Mouse (Mus musculus) frontal cortex, adult 2 months (tissue): Measurements from ENCODE around the gene Afp. TPM values are rescaled to one million over a fixed set of nuclear protein-coding genes. Genes with fewer than 3 reads are reported as not detected.

Source experiments
- DNase-seq, 2 experiments: peaks; one replicate each; pipeline ENCODE4 v3.0.0; 2022; ENCODE audit warnings: low spot score in 1 of 2; ENCODE audit errors: extremely low spot score in 1 of 2
- polyA plus RNA-seq: library from polyadenylated mRNA; depleted of rRNA; stranded (reverse); fragments of >200 nt; gene quantifications from 2 replicates; pipeline ENCODE4 v1.2.3, GENCODE M21; 2012; rRNA removed

The Afp gene
- polyA plus RNA-seq, 1 experiment, result 3.4 TPM

DNA sequence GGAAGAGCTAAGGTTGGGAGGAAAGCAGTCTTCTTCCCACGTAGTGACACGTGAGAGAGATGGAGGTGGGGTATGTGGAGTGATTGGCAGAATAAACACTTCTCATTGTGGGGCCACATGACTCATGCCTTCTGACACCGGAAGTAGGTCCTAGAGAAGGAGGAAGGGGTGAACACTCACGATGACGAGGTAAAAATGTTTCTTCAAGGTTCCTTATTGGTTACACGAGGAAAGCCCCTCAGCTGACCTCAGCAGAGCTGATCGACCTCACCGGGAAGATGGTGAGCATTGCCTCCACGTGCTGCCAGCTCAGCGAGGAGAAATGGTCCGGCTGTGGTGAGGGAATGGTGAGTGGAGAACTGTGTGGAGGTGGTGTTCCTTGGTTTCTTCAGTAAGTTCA lies 14.2 kb downstream of the Afp start:
- no peak for DNase-seq

DNA sequence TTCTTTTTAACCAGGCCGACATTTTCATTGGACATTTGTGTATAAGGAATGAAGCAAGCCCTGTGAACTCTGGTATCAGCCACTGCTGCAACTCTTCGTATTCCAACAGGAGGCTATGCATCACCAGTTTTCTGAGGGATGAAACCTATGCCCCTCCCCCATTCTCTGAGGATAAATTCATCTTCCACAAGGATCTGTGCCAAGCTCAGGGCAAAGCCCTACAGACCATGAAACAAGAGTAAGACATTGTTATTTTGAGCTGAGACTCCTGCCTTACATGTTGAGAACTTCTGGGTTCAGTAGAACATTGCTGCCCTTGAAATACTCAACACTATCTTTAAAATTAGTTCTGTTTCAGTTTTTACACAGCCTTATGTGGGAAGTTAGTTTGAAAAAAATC lies 16.0 kb downstream of the Afp start:
- no peak for DNase-seq

DNA sequence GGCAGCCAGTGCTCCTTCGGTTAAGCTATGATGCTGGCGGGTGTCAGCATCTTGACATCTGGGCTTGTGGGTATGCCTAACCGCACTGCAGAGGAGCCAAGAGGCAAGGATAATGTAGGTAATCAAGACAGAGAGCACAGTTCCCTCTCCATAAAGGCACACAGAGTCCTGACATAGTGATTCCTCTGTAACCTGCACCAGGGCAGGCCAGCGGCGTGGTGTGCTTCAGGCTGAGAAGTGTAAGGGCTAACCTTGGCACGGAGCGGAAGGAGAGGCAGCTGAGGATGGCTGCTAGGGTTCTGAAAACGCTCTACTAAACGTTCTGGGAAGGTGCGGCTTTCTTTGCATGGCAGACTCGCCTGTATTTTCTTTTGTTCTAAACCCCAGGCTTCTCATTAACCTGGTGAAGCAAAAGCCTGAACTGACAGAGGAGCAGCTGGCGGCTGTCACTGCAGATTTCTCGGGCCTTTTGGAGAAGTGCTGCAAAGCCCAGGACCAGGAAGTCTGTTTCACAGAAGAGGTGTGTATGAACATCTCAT lies 16.9 kb downstream of the Afp start:
- no peak for DNase-seq

DNA sequence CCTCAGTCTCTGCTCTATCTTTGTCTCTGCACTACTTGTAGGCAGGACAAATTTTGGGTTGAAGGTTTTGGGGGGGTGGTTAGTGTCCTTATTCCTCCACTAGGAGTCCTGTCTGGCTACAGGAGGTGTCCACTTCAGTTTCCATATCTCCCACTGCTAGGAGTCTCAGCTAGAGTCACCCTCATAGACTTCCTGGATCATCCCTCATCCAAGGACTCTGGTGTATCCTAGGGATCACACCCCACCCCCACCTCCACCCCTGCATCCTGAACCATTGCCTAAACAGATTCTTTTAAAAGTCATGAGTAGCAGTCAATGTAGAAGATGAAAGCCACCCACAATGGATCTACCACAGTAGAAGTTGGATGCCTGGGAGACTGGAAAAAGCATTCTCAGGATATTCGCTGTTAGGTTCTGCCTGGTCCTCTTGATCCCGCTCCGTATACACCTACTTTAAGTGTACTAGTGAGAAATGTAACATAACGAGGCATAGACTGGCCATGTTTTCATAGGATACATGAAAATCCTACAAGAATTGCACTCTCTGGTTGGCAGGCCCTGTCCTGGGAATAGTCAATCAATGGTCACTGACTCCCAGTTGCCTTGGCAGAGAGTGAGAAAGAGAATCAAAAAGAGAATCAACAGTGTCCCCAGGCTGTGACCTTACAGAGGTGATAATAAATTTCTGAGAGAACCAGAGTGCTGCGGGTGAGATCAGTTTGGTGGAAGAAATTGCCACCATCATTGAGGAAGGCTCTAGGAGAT lies 19.5 kb downstream of the Afp start:
- no peak for DNase-seq

DNA sequence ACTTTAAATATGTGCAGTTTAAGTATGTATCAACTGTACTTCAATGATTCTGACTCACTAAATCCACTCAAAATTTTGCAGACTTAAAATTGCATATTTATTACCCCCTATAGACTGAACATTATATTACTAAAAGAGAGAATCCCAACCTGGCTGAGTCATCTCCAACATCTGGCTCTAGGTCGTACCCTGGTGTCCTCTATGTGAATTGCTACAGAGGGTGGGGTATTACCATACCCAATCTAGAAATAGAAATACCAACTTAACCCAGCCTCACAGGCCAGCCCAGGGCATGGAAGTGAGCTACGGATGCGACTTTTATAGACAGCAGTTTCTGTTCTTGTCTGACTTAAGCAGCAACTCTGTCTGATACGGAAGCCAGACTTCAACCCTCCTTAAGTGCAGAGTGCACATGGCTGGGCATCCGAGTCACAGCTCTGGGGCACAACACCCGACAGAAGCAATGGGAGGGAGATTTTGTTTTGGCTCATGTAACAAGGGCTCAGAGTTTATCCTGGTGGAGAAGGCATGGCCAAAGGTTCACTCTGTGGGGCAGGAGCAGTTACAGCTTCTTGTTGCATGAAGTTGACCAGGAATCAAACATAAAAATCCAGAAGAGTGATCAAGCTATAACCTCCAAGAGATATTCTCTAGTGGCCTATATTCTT lies 21.9 kb downstream of the Afp start:
- no peak for DNase-seq

DNA sequence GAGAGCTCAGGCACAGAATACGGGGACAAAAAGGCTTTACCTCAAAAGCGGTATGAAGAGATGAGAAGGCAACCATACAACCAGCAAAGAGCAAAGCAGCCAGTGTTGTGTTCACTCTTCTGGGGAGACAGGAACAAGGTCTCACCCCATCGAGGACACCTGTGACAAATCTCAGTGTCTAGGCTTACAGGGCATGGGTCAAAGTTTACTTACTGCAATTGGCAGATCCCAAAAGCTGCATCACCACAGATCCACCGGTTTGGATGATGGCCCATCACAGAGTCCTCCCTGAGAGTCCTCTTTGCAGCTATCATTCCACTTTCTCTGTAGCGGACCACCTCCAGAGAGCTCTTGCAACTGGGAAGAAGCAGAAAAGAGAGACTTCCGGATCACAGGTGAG lies 25.0 kb downstream of the Afp start:
- no peak for DNase-seq

DNA sequence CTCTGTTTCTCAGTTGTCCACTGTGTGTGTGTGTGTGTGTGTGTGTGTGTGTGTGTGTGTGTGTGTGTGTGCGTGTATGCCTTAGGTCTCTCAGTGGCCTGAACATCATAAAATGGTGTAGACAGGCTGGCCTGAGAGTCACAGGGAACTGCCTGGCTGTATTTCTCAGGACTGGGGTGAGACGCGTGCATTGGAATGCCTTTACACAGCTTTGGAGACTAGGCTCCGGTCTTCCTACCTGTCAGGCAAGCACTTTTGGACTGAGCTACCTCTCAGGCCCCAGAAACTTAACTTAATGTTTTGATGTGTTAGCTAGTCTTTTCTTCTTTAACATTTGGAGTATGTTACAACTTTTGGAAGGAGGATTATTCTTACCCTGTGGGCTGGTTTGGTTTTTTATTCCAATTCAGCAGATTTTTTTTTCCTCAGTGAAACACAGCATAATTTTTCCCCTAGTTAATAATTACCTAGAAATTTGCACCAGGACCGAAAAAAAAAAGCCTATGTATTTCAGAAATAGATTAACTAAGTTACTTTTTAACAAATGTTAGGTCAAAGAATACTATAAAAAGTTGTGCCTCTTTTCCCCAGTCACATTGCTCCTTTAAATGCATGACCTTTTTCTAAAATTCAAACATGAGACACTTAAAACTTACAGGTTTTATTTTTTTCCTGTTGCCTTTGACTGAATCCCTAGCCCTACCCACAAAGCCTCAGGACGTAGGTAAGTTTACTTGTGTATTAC lies 28.0 kb downstream of the Afp start, which contains the start of gene Afm:
TSS of gene Afm (plus strand) at position 577 of the 745 bp plus-strand sequence.
- no peak for DNase-seq

DNA sequence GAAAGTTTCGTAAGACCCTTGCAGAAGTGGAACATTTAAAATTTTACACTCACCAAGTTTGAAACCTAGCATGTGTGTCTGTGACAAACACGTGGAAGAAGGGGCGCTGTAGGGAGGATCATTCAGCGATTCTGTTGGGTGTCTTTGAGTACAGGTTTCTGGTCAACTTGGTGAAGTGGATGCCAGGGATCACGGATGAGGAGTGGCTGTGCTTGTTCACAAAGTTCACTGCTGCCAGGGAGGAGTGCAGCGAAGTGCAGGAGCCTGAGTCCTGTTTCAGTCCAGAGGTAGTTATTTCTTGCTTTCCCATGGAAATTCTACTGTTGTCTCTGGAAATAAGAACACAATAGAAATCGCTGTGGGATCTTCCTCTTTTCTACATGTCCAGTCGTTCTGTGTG lies 60.7 kb downstream of the Afp start:
- no peak for DNase-seq

DNA sequence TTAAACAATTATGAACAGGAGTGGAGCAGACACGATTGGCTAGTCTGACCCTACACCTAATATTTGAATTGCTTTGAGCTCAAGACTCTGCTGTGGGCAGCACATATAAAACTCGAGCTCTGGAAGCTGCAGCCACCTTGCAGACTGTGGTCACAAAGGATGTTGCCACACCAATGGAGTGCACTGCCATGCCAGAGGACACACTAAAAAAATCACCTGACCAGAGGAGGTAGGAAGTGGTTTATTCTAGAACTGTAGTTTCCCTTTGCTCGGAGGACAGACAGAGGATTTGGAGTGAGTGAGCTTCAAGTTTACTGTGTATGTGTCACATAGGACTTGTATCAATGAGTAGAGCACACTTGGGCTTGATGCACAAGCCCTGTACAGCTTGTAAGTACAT lies 65.5 kb downstream of the Afp start:
- no peak for DNase-seq

Other genes starting within 250 kb of the Afp start
- gene Ankrd17, start 124.2 kb upstream of the Afp start, polyA plus RNA-seq, result 50.2 and 55.1 TPM in 2 replicates
- gene Gm9958, start 123.5 kb upstream of the Afp start, polyA plus RNA-seq, result 2.1 and 2.3 TPM in 2 replicates
- gene Alb, start 29.8 kb upstream of the Afp start, polyA plus RNA-seq, result 0.08 and 2.3 TPM in 2 replicates
- gene Afm, start 28.2 kb downstream of the Afp start, polyA plus RNA-seq, result not detected in 2 replicates
- 0.04 and 0.10 TPM in 2 replicates for gene 5830473C10Rik, start 70.4 kb downstream of the Afp start, polyA plus RNA-seq
- gene Rassf6, start 149.9 kb downstream of the Afp start, polyA plus RNA-seq, result 0.32 and 0.34 TPM in 2 replicates